Mouse (Mus musculus): ENCODE data around the gene Atg16l1.

DNA sequence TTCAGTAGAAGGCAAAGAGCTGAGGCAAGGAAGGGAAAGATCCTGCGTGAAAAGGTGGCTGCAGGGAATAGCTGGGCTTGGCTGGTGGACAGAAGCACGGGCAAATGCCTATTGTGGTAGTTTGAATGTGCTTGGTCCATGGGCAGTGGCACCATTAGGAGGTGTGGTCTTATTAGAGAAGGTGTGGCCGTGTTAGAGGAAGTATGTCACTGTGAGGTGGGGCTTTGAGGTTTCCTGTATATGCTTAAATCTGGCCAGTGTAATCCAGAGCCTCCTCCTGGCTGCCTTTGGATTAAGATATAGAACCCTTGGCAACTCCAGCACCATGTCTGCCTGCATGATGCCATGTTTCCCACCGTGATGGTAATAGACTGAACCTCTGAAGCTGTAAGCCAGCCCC lies 32.3 kb upstream of the Atg16l1 start:
- no peak for TF ChIP-seq CTCF (conservative IDR thresholded peaks at IDR 0.05; ENCODE audit: low read length)
- TF ChIP-seq NANOG (IDR thresholded peaks at IDR 0.05; ENCODE audit: borderline replicate concordance, low read length), result no peak
- TF ChIP-seq POU5F1 (IDR thresholded peaks at IDR 0.05; ENCODE audit: borderline replicate concordance, low read length), result no peak

All from E14TG2a.4 (cell line).